Mouse (Mus musculus) urinary bladder, adult 18-20 months (tissue): ENCODE measurements at regions not wholly inside any gene's neighbourhood (a gene's known extent, or its start where the extent isn't known, plus 50 kb on each side); places are given as distances from the start of the nearest gene placed in this dataset.
"Not testable (repeated sequence)": the region's sequence is repeated elsewhere in the genome, so short reads cannot be mapped to it uniquely, and the experiment has no call there.

Experiments
- DNase-seq, 2 experiments: peaks; one replicate each; pipeline ENCODE4 v3.0.0; 2022; ENCODE audit warnings: low spot score in 2 of 2, mixed read lengths in 2 of 2

GRCm38 (mm10) chr15:96829941-96830340 is 130.4 kb upstream of the Slc38a2 start:
- DNase-seq = no peak

- no peak for DNase-seq
Observed at GRCm38 (mm10) chr15:96828681-96829080, 129.2 kb upstream of the Slc38a2 start.

- DNase-seq = no peak
Observed at GRCm38 (mm10) chr15:96827931-96828330, 128.4 kb upstream of the Slc38a2 start.

GRCm38 (mm10) chr15:96818435-96818834 is 118.9 kb upstream of the Slc38a2 start:
- no peak for DNase-seq

GRCm38 (mm10) chr15:96817626-96818025 is 118.1 kb upstream of the Slc38a2 start:
- no peak for DNase-seq

- DNase-seq = no peak
Observed at GRCm38 (mm10) chr15:96816997-96817570, 117.6 kb upstream of the Slc38a2 start.

GRCm38 (mm10) chr15:96813472-96813871 is 113.9 kb upstream of the Slc38a2 start:
- no peak for DNase-seq

GRCm38 (mm10) chr15:96802729-96803053 is 103.2 kb upstream of the Slc38a2 start:
- no peak for DNase-seq

GRCm38 (mm10) chr15:96802034-96802728 is 102.7 kb upstream of the Slc38a2 start:
- DNase-seq = peak; percentile 54 to 83

- no peak for DNase-seq
Observed at GRCm38 (mm10) chr15:96799228-96799627, 99.7 kb upstream of the Slc38a2 start.

GRCm38 (mm10) chr15:96797615-96798270 is 98.2 kb upstream of the Slc38a2 start:
- no peak for DNase-seq

GRCm38 (mm10) chr15:96794177-96794719 is 94.7 kb upstream of the Slc38a2 start:
- DNase-seq = no peak

GRCm38 (mm10) chr15:96793251-96793650 is 93.7 kb upstream of the Slc38a2 start:
- no peak for DNase-seq

- DNase-seq = no peak
Observed at GRCm38 (mm10) chr15:96791306-96791705, 91.8 kb upstream of the Slc38a2 start.

GRCm38 (mm10) chr15:96787921-96788320 is 88.4 kb upstream of the Slc38a2 start:
- DNase-seq = not testable (repeated sequence)

GRCm38 (mm10) chr15:96784578-96784977 is 85.0 kb upstream of the Slc38a2 start:
- no peak for DNase-seq

- no peak for DNase-seq
Observed at GRCm38 (mm10) chr15:96781560-96781959, 82.0 kb upstream of the Slc38a2 start.

- DNase-seq = no peak
Observed at GRCm38 (mm10) chr15:96780606-96781005, 81.1 kb upstream of the Slc38a2 start.

GRCm38 (mm10) chr15:96779358-96779757 is 79.8 kb upstream of the Slc38a2 start:
- DNase-seq = no peak

- no peak for DNase-seq
Observed at GRCm38 (mm10) chr15:96778321-96778926, 78.9 kb upstream of the Slc38a2 start.

- no peak for DNase-seq
Observed at GRCm38 (mm10) chr15:96776476-96777075, 77.0 kb upstream of the Slc38a2 start.

- no peak for DNase-seq
Observed at GRCm38 (mm10) chr15:96775129-96775528, 75.6 kb upstream of the Slc38a2 start.
